Mouse (Mus musculus): ENCODE results near the gene Olfr1255. TPM values are rescaled to one million over a fixed set of nuclear protein-coding genes. Genes with fewer than 3 reads are reported as not detected.
A peak's percentile ranks its signal among the peaks of the same experiment; 100 is the strongest.

Olfr1255 gene
- total RNA-seq (2014; rRNA removed), result not detected in 2 replicates
- polyA plus RNA-seq (2015; fragmentation: Nextera tagmentation; extraction: Ambion mirVana), result not detected in 2 replicates

- no peak for TF ChIP-seq CTCF (IDR thresholded peaks at IDR 0.05)
- H3K4me2 ChIP-seq (ENCODE audit: low read depth, low read length, poor library complexity, severe bottlenecking), result no peak within 1 kb of the TSS
- DNase-seq (ENCODE audit: low spot score) (no peak), ATAC-seq (ENCODE audit: low FRiP score) (no peak)
- no peak within 1 kb of the TSS for H3K4me3 ChIP-seq (ENCODE audit: low read depth, low read length)
- H3K9ac ChIP-seq (replicated peaks; ENCODE audit: low read length, poor library complexity, severe bottlenecking), result no peak within 1 kb of the TSS
- no peaks in the 10 kb centered on the region for H3K36me3 ChIP-seq (ENCODE audit: insufficient read depth, low read length)
- H3K27ac ChIP-seq (ENCODE audit: low read depth, low read length), result no peak within 1 kb of the TSS
- WGBS, result 71% methylated on average over 3 of the region's 3 CpGs
- no peaks in the 10 kb centered on the region for H3K27me3 ChIP-seq (ENCODE audit: insufficient read depth, low read length)
- H3K4me1 ChIP-seq (ENCODE audit: insufficient read depth, low read length), result no peaks in the 10 kb centered on the region
- H3K9me3 ChIP-seq (ENCODE audit: low read length), result no peaks in the 10 kb centered on the region
Measured at GRCm38 (mm10) chr2:89811751-89812150, at the start of gene Olfr1255. Gene Olfr1255, plus strand, starts transcription at chr2:89812051.

- no peak for ATAC-seq (ENCODE audit: low FRiP score)
Measured at GRCm38 (mm10) chr2:89793519-89793918, 18.3 kb upstream of the Olfr1255 start, which contains the start of gene Olfr1254. Gene Olfr1254, minus strand, starts transcription at chr2:89793619.

GRCm38 (mm10) chr2:89799583-89799982 lies 12.3 kb upstream of the Olfr1255 start:
- Histone ChIP-seq H3K4me3 (ENCODE audit: low read depth, low read length) (no peak overlapping the region), H3K4me1 (ENCODE audit: insufficient read depth, low read length) (no peaks in the 10 kb centered on the region), H3K9ac (replicated peaks; ENCODE audit: low read length, poor library complexity, severe bottlenecking) (no peak overlapping the region), H3K27ac (ENCODE audit: low read depth, low read length) (no peak overlapping the region), H3K27me3 (ENCODE audit: insufficient read depth, low read length) (no peaks in the 10 kb centered on the region), H3K36me3 (ENCODE audit: insufficient read depth, low read length) (no peaks in the 10 kb centered on the region), H3K4me2 (ENCODE audit: low read depth, low read length, poor library complexity, severe bottlenecking) (no peak overlapping the region), H3K9me3 (ENCODE audit: low read length) (no peaks in the 10 kb centered on the region)
- 95% methylated on average over 3 of the region's 3 CpGs for WGBS
- ATAC-seq (ENCODE audit: low FRiP score) (no peak), DNase-seq (ENCODE audit: low spot score) (no peak)
- TF ChIP-seq CTCF (IDR thresholded peaks at IDR 0.05), result peak; percentile 54

More at GRCm38 (mm10) chr2:89793519-89793918, 18.3 kb upstream of the Olfr1255 start, which contains the start of gene Olfr1254:
- Histone ChIP-seq H3K9ac (replicated peaks; ENCODE audit: low read length, poor library complexity, severe bottlenecking) (no peak within 1 kb of the TSS), H3K9me3 (ENCODE audit: low read length) (no peaks in the 10 kb centered on the region), H3K4me3 (ENCODE audit: low read depth, low read length) (no peak within 1 kb of the TSS), H3K27ac (ENCODE audit: low read depth, low read length) (no peak within 1 kb of the TSS), H3K36me3 (ENCODE audit: insufficient read depth, low read length) (no peaks in the 10 kb centered on the region), H3K4me2 (ENCODE audit: low read depth, low read length, poor library complexity, severe bottlenecking) (no peak within 1 kb of the TSS), H3K27me3 (ENCODE audit: insufficient read depth, low read length) (no peaks in the 10 kb centered on the region), H3K4me1 (ENCODE audit: insufficient read depth, low read length) (no peaks in the 10 kb centered on the region)
- TF ChIP-seq CTCF (IDR thresholded peaks at IDR 0.05), result no peak
- DNase-seq (ENCODE audit: low spot score), result no peak

GRCm38 (mm10) chr2:89810751-89811150 lies 1.1 kb upstream of the Olfr1255 start:
- H3K9ac ChIP-seq (replicated peaks; ENCODE audit: low read length, poor library complexity, severe bottlenecking), result no peak overlapping the region
- H3K4me3 ChIP-seq (ENCODE audit: low read depth, low read length), result no peak overlapping the region
- H3K27me3 ChIP-seq (ENCODE audit: insufficient read depth, low read length), result no peaks in the 10 kb centered on the region
- H3K36me3 ChIP-seq (ENCODE audit: insufficient read depth, low read length), result no peaks in the 10 kb centered on the region
- 0 out of 2 replicates have a peak, but pooled peaks have one; percentile 41 for ATAC-seq (ENCODE audit: low FRiP score)
- no peaks in the 10 kb centered on the region for H3K4me1 ChIP-seq (ENCODE audit: insufficient read depth, low read length)
- TF ChIP-seq CTCF (IDR thresholded peaks at IDR 0.05), result no peak
- H3K9me3 ChIP-seq (ENCODE audit: low read length), result no peaks in the 10 kb centered on the region
- no peak overlapping the region for H3K27ac ChIP-seq (ENCODE audit: low read depth, low read length)
- no peak overlapping the region for H3K4me2 ChIP-seq (ENCODE audit: low read depth, low read length, poor library complexity, severe bottlenecking)
- no peak for DNase-seq (ENCODE audit: low spot score)
- 88% methylated on average over 2 of the region's 2 CpGs for WGBS

- H3K27me3 ChIP-seq (ENCODE audit: insufficient read depth, low read length), result no peaks in the 10 kb centered on the region
- no peak overlapping the region for H3K4me3 ChIP-seq (ENCODE audit: low read depth, low read length)
- 85% methylated on average over 1 of the region's 1 CpGs for WGBS
- H3K36me3 ChIP-seq (ENCODE audit: insufficient read depth, low read length), result no peaks in the 10 kb centered on the region
- no peak for DNase-seq (ENCODE audit: low spot score)
- no peaks in the 10 kb centered on the region for H3K4me1 ChIP-seq (ENCODE audit: insufficient read depth, low read length)
- TF ChIP-seq CTCF (IDR thresholded peaks at IDR 0.05), result no peak
- no peak overlapping the region for H3K4me2 ChIP-seq (ENCODE audit: low read depth, low read length, poor library complexity, severe bottlenecking)
- ATAC-seq (ENCODE audit: low FRiP score), result no peak
- no peak overlapping the region for H3K9ac ChIP-seq (replicated peaks; ENCODE audit: low read length, poor library complexity, severe bottlenecking)
- no peak overlapping the region for H3K27ac ChIP-seq (ENCODE audit: low read depth, low read length)
- no peaks in the 10 kb centered on the region for H3K9me3 ChIP-seq (ENCODE audit: low read length)
Measured at GRCm38 (mm10) chr2:89820216-89820615, 8.4 kb downstream of the Olfr1255 start.

GRCm38 (mm10) chr2:89841455-89841854 lies 29.6 kb downstream of the Olfr1255 start, which contains the start of gene Olfr1256:
Gene Olfr1256, minus strand, starts transcription at chr2:89841555.
- DNase-seq (ENCODE audit: low spot score), result no peak
- TF ChIP-seq CTCF (IDR thresholded peaks at IDR 0.05), result no peak
- no peak for ATAC-seq (ENCODE audit: low FRiP score)
- Histone ChIP-seq H3K36me3 (ENCODE audit: insufficient read depth, low read length) (no peaks in the 10 kb centered on the region), H3K27ac (ENCODE audit: low read depth, low read length) (no peak within 1 kb of the TSS), H3K9me3 (ENCODE audit: low read length) (no peaks in the 10 kb centered on the region), H3K9ac (replicated peaks; ENCODE audit: low read length, poor library complexity, severe bottlenecking) (no peak within 1 kb of the TSS), H3K4me2 (ENCODE audit: low read depth, low read length, poor library complexity, severe bottlenecking) (no peak within 1 kb of the TSS), H3K4me1 (ENCODE audit: insufficient read depth, low read length) (no peaks in the 10 kb centered on the region), H3K4me3 (ENCODE audit: low read depth, low read length) (no peak within 1 kb of the TSS), H3K27me3 (ENCODE audit: insufficient read depth, low read length) (no peaks in the 10 kb centered on the region)
- 58% methylated on average over 2 of the region's 2 CpGs for WGBS
